Mouse (Mus musculus) c-Kit-positive CD71-positive TER-119-positive erythroid progenitor cells, embryonic 14.5 days (primary cell): ENCODE results near the gene Scn3a.
"Not testable (repeated sequence)": the region's sequence is repeated elsewhere in the genome, so short reads cannot be mapped to it uniquely, and the experiment has no call there.

ENCODE experiments used
- DNase-seq: peaks from one replicate; pipeline ENCODE4 v3.0.0-alpha.2; 2013; ENCODE audit warnings: low spot score

Gene Scn3a

GRCm38 (mm10) chr2:65483434-65483833 is 84.0 kb downstream of the Scn3a start:
- DNase-seq, result no peak

GRCm38 (mm10) chr2:65481007-65481672 is 86.3 kb downstream of the Scn3a start:
- DNase-seq, result no peak

- DNase-seq, result no peak
These were observed 96.0 kb downstream of the Scn3a start for GRCm38 (mm10) chr2:65471311-65471882.

GRCm38 (mm10) chr2:65465694-65466093 is 101.7 kb downstream of the Scn3a start:
- DNase-seq, result no peak

GRCm38 (mm10) chr2:65453763-65454162 is 113.7 kb downstream of the Scn3a start:
- no peak for DNase-seq

GRCm38 (mm10) chr2:65451401-65452078 is 115.9 kb downstream of the Scn3a start:
- DNase-seq, result not testable (repeated sequence)

- no peak for DNase-seq
These were observed 116.7 kb downstream of the Scn3a start for GRCm38 (mm10) chr2:65450449-65451360.

GRCm38 (mm10) chr2:65449126-65449828 is 118.2 kb downstream of the Scn3a start:
- DNase-seq, result no peak

GRCm38 (mm10) chr2:65443082-65443481 is 124.3 kb downstream of the Scn3a start:
- no peak for DNase-seq

- DNase-seq, result no peak
These were observed 125.9 kb downstream of the Scn3a start for GRCm38 (mm10) chr2:65441566-65441965.

- DNase-seq, result no peak
These were observed 126.3 kb downstream of the Scn3a start for GRCm38 (mm10) chr2:65441110-65441509.

- no peak for DNase-seq
These were observed 130.5 kb downstream of the Scn3a start for GRCm38 (mm10) chr2:65436917-65437316.

GRCm38 (mm10) chr2:65423501-65423900 is 143.9 kb downstream of the Scn3a start:
- no peak for DNase-seq

GRCm38 (mm10) chr2:65421259-65422255 is 145.9 kb downstream of the Scn3a start:
- no peak for DNase-seq

- DNase-seq, result no peak
These were observed 148.8 kb downstream of the Scn3a start for GRCm38 (mm10) chr2:65418608-65419007.

GRCm38 (mm10) chr2:65416535-65416934 is 150.9 kb downstream of the Scn3a start:
- DNase-seq, result no peak

- no peak for DNase-seq
These were observed 152.1 kb downstream of the Scn3a start for GRCm38 (mm10) chr2:65415294-65415693.

GRCm38 (mm10) chr2:65414806-65415281 is 152.6 kb downstream of the Scn3a start:
- DNase-seq, result no peak

- DNase-seq, result no peak
These were observed 153.2 kb downstream of the Scn3a start for GRCm38 (mm10) chr2:65414237-65414636.

- DNase-seq, result no peak
These were observed 153.7 kb downstream of the Scn3a start for GRCm38 (mm10) chr2:65413746-65414145.
